In the genomic region with DNA sequence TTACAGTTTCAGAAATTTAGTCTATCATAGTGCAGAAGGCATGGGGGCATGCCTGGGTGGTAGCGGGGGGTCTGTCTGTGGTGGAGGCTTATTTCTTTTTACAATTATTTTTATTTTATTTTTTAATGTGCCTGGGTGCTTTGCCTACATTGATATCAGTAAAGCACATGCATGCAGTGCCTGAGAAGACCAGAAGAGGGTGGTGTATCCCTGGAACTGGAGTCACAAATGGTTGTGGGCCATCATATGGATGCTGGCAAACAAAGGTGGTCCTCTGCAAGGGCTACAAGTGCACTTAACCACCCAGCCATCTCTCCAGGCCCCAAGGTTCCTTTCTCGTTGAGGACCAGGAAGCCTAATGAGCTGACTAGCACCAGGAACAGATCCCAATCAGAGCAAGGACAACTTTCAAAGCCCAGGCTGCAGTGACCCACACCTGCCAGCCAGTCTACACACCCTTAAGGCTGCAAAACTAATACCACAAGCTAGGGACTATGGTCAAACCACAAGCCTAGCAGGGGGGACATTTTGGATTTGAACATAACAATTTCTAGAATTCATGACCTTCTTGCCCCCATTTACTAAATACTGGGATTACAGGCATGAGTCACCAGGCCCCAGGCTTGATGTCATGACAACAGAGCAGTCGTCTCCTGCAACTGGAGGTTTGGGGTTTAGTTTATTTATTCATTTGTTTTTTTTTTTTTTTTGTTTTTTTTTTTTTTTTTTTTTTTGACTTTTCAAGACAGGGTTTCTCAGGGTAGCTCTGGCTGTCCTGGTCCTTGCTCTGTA, we compare ENCODE assay signal across 16 mouse cellular contexts. TPM values are rescaled to one million over a fixed set of nuclear protein-coding genes. Genes with fewer than 3 reads are reported as not detected.
A peak's percentile ranks its signal among the peaks of the same experiment; 100 is the strongest.
DNase-seq lines count a peak whose midpoint lies in the region; ATAC-seq and TF ChIP-seq lines count a peak whose summit lies in the region.
"Had no signal": no experiment of that assay in that cellular context is flagged by ENCODE, and none has a peak within 500 bp of the region (broad histone marks: within the 10 kb centered on the region; RNA-seq: fewer than 3 reads in every experiment).

No protein-coding gene starts in this region.

- no peak overlapping the region for H3K4me2 ChIP-seq in limb, embryonic 11.5 days (ENCODE audit: low read depth, severe bottlenecking)
- H3K4me2 ChIP-seq: heart, embryonic 15.5 days; intestine, embryonic 15.5 days; limb, embryonic 12.5 days had no signal

- H3K9ac ChIP-seq in limb, embryonic 11.5 days (ENCODE audit: low read length) = no peak overlapping the region
- H3K9ac ChIP-seq: heart, embryonic 15.5 days; intestine, embryonic 15.5 days; limb, embryonic 12.5 days had no signal

- TF ChIP-seq POLR2A in cerebellum, adult 2 months (IDR thresholded peaks at IDR 0.05; ENCODE audit: borderline replicate concordance, insufficient read depth, low read length) = no peak

- TF ChIP-seq CTCF in cerebellum, adult 2 months (IDR thresholded peaks at IDR 0.05; ENCODE audit: borderline replicate concordance, insufficient read depth, low read depth, low read length) = peak; percentile 21; the same call in 1 of the 2 replicates

- H3K4me1 ChIP-seq in cerebellum, adult 2 months (ENCODE audit: control insufficient read depth, insufficient read depth, low read length) = no peaks in the 10 kb centered on the region
- no peaks in the 10 kb centered on the region for H3K4me1 ChIP-seq in limb, embryonic 11.5 days (ENCODE audit: control insufficient read depth, insufficient read depth, low read length)
- H3K4me1 ChIP-seq in limb, embryonic 10.5 days = no peaks in the 10 kb centered on the region
- no peaks in the 10 kb centered on the region for H3K4me1 ChIP-seq in midbrain, embryonic 10.5 days
- H3K4me1 ChIP-seq: heart, embryonic 15.5 days; intestine, embryonic 15.5 days; limb, embryonic 12.5 days; megakaryocyte, embryonic 14.5 days had no signal

- no peak for ATAC-seq in limb, embryonic 11.5 days (ENCODE audit: insufficient number of reproducible peaks, low FRiP score, low TSS enrichment, low read depth)
- ATAC-seq in erythroid progenitor cell, adult 5-6 weeks (replicated peaks; ENCODE audit: low FRiP score, poor library complexity, severe bottlenecking) = no peak
- ATAC-seq: intestine, embryonic 15.5 days had no signal

- WGBS in cerebellum, adult 2 months = 77% methylated on average over 3 of the region's 3 CpGs
- 77% methylated on average over 3 of the region's 3 CpGs for WGBS in limb, embryonic 11.5 days
- WGBS in limb, embryonic 10.5 days = 77% methylated on average over 3 of the region's 3 CpGs
- WGBS in midbrain, embryonic 10.5 days = 73% methylated on average over 3 of the region's 3 CpGs

- H3K27me3 ChIP-seq in cerebellum, adult 2 months (ENCODE audit: control insufficient read depth, insufficient read depth, low read length) = no peaks in the 10 kb centered on the region
- no peaks in the 10 kb centered on the region for H3K27me3 ChIP-seq in limb, embryonic 11.5 days (ENCODE audit: control insufficient read depth, insufficient read depth, low read length)
- H3K27me3 ChIP-seq in limb, embryonic 10.5 days (ENCODE audit: low read depth, poor library complexity, severe bottlenecking) = no peaks in the 10 kb centered on the region
- H3K27me3 ChIP-seq in midbrain, embryonic 10.5 days (ENCODE audit: low read depth, poor library complexity, severe bottlenecking) = no peaks in the 10 kb centered on the region
- H3K27me3 ChIP-seq: heart, embryonic 15.5 days; intestine, embryonic 15.5 days; limb, embryonic 12.5 days had no signal

- no peaks in the 10 kb centered on the region for H3K9me3 ChIP-seq in limb, embryonic 11.5 days (ENCODE audit: control insufficient read depth, low read length)
- no peaks in the 10 kb centered on the region for H3K9me3 ChIP-seq in limb, embryonic 10.5 days (replicated peaks)
- H3K9me3 ChIP-seq in midbrain, embryonic 10.5 days (replicated peaks) = no peaks in the 10 kb centered on the region
- H3K9me3 ChIP-seq: heart, embryonic 15.5 days; intestine, embryonic 15.5 days had no signal

- DNase-seq in cerebellum, adult 2 months = no peak
- DNase-seq in cerebellum, adult 11-12 months = no peak
- peak; percentile 28 for DNase-seq in limb, embryonic 11.5 days (ENCODE audit: low spot score)
- DNase-seq in limb, embryonic 10.5 days (ENCODE audit: low spot score) = no peak
- DNase-seq in 3T3-L1 (ENCODE audit: low read depth, low spot score) = peak; percentile 80
- DNase-seq in brain, adult 2 months (ENCODE audit: low read depth, low spot score) = peak; percentile 10
- DNase-seq in midbrain, embryonic 10.5 days (ENCODE audit: low spot score) = no peak
- DNase-seq: cerebellum, postnatal 36 days; retina, postnatal 1 day had no signal

- no peak overlapping the region for H3K4me3 ChIP-seq in cerebellum, adult 2 months (replicated peaks; ENCODE audit: insufficient read depth, low read depth, low read length)
- H3K4me3 ChIP-seq in limb, embryonic 11.5 days (ENCODE audit: low read depth, low read length) = no peak overlapping the region
- no peak overlapping the region for H3K4me3 ChIP-seq in limb, embryonic 10.5 days
- H3K4me3 ChIP-seq in midbrain, embryonic 10.5 days = no peak overlapping the region
- H3K4me3 ChIP-seq: erythroblast, embryonic 14.5 days; heart, embryonic 15.5 days; intestine, embryonic 15.5 days; limb, embryonic 12.5 days; megakaryocyte, embryonic 14.5 days had no signal

- H3K27ac ChIP-seq in cerebellum, adult 2 months (ENCODE audit: insufficient read depth, low read length) = no peak overlapping the region
- no peak overlapping the region for H3K27ac ChIP-seq in limb, embryonic 11.5 days (replicated peaks; ENCODE audit: low read depth, low read length)
- H3K27ac ChIP-seq in limb, embryonic 10.5 days = no peak overlapping the region
- no peak overlapping the region for H3K27ac ChIP-seq in midbrain, embryonic 10.5 days (replicated peaks)
- H3K27ac ChIP-seq: heart, embryonic 15.5 days; intestine, embryonic 15.5 days; limb, embryonic 12.5 days had no signal

- H3K36me3 ChIP-seq in limb, embryonic 11.5 days (ENCODE audit: control insufficient read depth, insufficient read depth, low read length) = no peaks in the 10 kb centered on the region
- no peaks in the 10 kb centered on the region for H3K36me3 ChIP-seq in limb, embryonic 10.5 days
- no peaks in the 10 kb centered on the region for H3K36me3 ChIP-seq in midbrain, embryonic 10.5 days
- H3K36me3 ChIP-seq: heart, embryonic 15.5 days; intestine, embryonic 15.5 days; limb, embryonic 12.5 days had no signal

RNA-seq across cellular contexts. Expression of a gene that starts 8.9 kb away (rescaled TPM):
- polyA plus RNA-seq in cerebellum, adult 2 months (2012; rRNA removed) = 14.9 and 16.6 TPM in 2 replicates
- 35.4 and 39.2 TPM in 2 replicates for polyA plus RNA-seq in limb, embryonic 11.5 days (2014; fragmentation: Nextera tagmentation; extraction: Ambion mirVana)
- polyA plus RNA-seq in limb, embryonic 10.5 days (2016; fragmentation: Nextera tagmentation; extraction: Ambion mirVana) = 39.7 and 46.9 TPM in 2 replicates
- 4.2 and 8.6 TPM in 2 replicates for total RNA-seq in erythroid progenitor cell, adult 5-6 weeks (2015; ENCODE audit: low replicate concordance)
- total RNA-seq in erythroid progenitor cell, adult 5-6 weeks (2017; ENCODE audit: low replicate concordance) = 3.1 and 5.6 TPM in 2 replicates
- polyA plus RNA-seq in midbrain, embryonic 10.5 days (2016; fragmentation: Nextera tagmentation; extraction: Ambion mirVana) = 35.4 and 37.1 TPM in 2 replicates

RNA-seq across cellular contexts. Expression of a gene that starts 10.2 kb away (rescaled TPM):
- polyA plus RNA-seq in cerebellum, adult 2 months (2012; rRNA removed) = 0.15 and 0.16 TPM in 2 replicates
- 0.23 and 0.58 TPM in 2 replicates for polyA plus RNA-seq in limb, embryonic 11.5 days (2014; fragmentation: Nextera tagmentation; extraction: Ambion mirVana)
- 0.36 and 0.49 TPM in 2 replicates for polyA plus RNA-seq in limb, embryonic 10.5 days (2016; fragmentation: Nextera tagmentation; extraction: Ambion mirVana)
- not detected in 2 replicates for total RNA-seq in erythroid progenitor cell, adult 5-6 weeks (2015; ENCODE audit: low replicate concordance)
- not detected in 2 replicates for total RNA-seq in erythroid progenitor cell, adult 5-6 weeks (2017; ENCODE audit: low replicate concordance)
- 0.21 and 0.46 TPM in 2 replicates for polyA plus RNA-seq in midbrain, embryonic 10.5 days (2016; fragmentation: Nextera tagmentation; extraction: Ambion mirVana)
- total RNA-seq: gastrocnemius, adult 18-20 months had no signal
- polyA plus RNA-seq: erythroblast, embryonic 14.5 days had no signal

Comparison
In these comparisons a context has a peak if more than half of its experiments do, and no peak if none do; other contexts are left out.
1. DNase-seq: peak in limb, embryonic 11.5 days (single experiment), 3T3-L1 (single experiment) and brain, adult 2 months (single experiment); none in cerebellum, adult 2 months (0 of 2), cerebellum, adult 11-12 months (single experiment), limb, embryonic 10.5 days (single experiment) and midbrain, embryonic 10.5 days (single experiment).